Mouse (Mus musculus) spleen, adult 2 months (tissue): ENCODE data around the gene Homer2.

Source experiments
- CTCF ChIP-seq: fragments of 200-500 bp; IDR thresholded peaks from 2 replicates; pipeline ENCODE4 v1.5.1; 2011; ENCODE audit warnings: mild to moderate bottlenecking, inconsistent platforms; ENCODE audit not compliant: insufficient read depth, insufficient read length, insufficient replicate concordance; ENCODE audit errors: extremely low read depth
- POLR2A ChIP-seq: fragments of 200-500 bp; IDR thresholded peaks from 2 replicates; pipeline ENCODE4 v1.6.1; 2011; ENCODE audit warnings: low read depth, low read length, inconsistent platforms

- TF ChIP-seq CTCF (no peak), POLR2A (no peak)
These were observed 149.4 kb downstream of the Homer2 start for GRCm38 (mm10) chr7:81557985-81558360.
